Mouse (Mus musculus) limb, embryonic 13.5 days (tissue): ENCODE measurements at regions not wholly inside any gene's neighbourhood (a gene's known extent, or its start where the extent isn't known, plus 50 kb on each side); places are given as distances from the start of the nearest gene placed in this dataset.

Experiments used
- ATAC-seq: fragments of 200-750 bp; cut with Nextera tagmentation; 2 replicates; pipeline ENCODE4 v1.8.0; 2017; ENCODE audit warnings: low read depth, moderate number of reproducible peaks, moderate TSS enrichment; ENCODE audit not compliant: low FRiP score
- H3K27ac ChIP-seq: fragments of 300-500 bp; sonication (generic); 2 replicates; pipeline ENCODE4 v1.5.1; 2015; ENCODE audit warnings: inconsistent platforms, mild to moderate bottlenecking, moderate library complexity
- H3K27me3 ChIP-seq: fragments of 300-500 bp; sonication (generic); 2 replicates; pipeline ENCODE4 v1.6.1; 2015; ENCODE audit warnings: mild to moderate bottlenecking, inconsistent platforms
- H3K36me3 ChIP-seq: fragments of 300-500 bp; sonication (generic); 2 replicates; pipeline ENCODE4 v1.6.1; 2015; ENCODE audit warnings: inconsistent platforms, mild to moderate bottlenecking, moderate library complexity
- H3K4me1 ChIP-seq: fragments of 300-500 bp; sonication (generic); 2 replicates; pipeline ENCODE4 v1.6.1; 2015; ENCODE audit warnings: inconsistent platforms
- H3K4me2 ChIP-seq: fragments of 300-500 bp; sonication (generic); replicated peaks from 2 replicates; pipeline ENCODE4 v1.6.1; 2015; ENCODE audit warnings: inconsistent platforms, mild to moderate bottlenecking, moderate library complexity
- H3K4me3 ChIP-seq: fragments of 300-500 bp; sonication (generic); 2 replicates; pipeline ENCODE4 v1.5.1; 2015; ENCODE audit warnings: moderate library complexity, mild to moderate bottlenecking, inconsistent platforms
- H3K9ac ChIP-seq: fragments of 300-500 bp; sonication (generic); 2 replicates; pipeline ENCODE4 v1.6.1; 2015; ENCODE audit warnings: mild to moderate bottlenecking, inconsistent platforms
- H3K9me3 ChIP-seq: fragments of 300-500 bp; sonication (generic); 2 replicates; pipeline ENCODE4 v1.6.1; 2016; ENCODE audit warnings: inconsistent platforms
- WGBS: fragments of 180-500 bp; shearing (Covaris S2); methylation state at CpG from one replicate; pipeline ENCODE4 v1.1.7; 2015; 5-methylcytosine and 5-hydroxymethylcytosine counted together

- peaks cover 63% of the 10 kb centered on the region for H3K27me3 ChIP-seq
- 54% methylated on average over 9 of the region's 9 CpGs for whole genome bisulfite sequencing
- no peak overlapping the region for H3K27ac ChIP-seq
- H3K4me2 ChIP-seq, result no peak overlapping the region
- no peak overlapping the region for H3K4me3 ChIP-seq
- no peaks in the 10 kb centered on the region for H3K36me3 ChIP-seq
- no peaks in the 10 kb centered on the region for H3K9me3 ChIP-seq
- H3K4me1 ChIP-seq, result peaks cover 21% of the 10 kb centered on the region
- no peak for ATAC-seq
- H3K9ac ChIP-seq, result no peak overlapping the region; the same call in 1 of the 2 replicates
These were observed 56.2 kb upstream of the Tbx5 start for GRCm38 (mm10) chr5:119776106-119776887.

DNA sequence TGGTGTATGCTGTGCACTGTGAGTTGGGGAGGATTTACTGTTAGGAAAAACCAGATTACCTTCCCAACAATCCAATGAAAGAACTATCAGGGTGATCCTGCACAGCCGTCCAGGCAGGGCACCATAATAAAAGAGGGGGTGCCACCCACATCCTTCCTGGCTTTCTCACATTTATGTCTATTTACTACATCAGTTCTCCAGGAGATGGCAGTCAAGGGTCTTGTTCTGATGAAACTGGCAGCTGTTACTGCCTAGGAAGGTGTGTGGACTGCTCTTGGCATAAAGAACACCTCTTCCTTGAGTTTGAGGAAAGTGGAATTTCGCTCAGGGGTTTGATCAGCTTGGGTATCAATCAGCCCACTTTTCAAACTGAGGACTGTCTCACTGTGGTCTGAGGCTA lies 54.6 kb upstream of the Tbx5 start:
- WGBS, result 18% methylated on average over 2 of the region's 2 CpGs
- no peak overlapping the region for H3K4me3 ChIP-seq
- H3K9me3 ChIP-seq, result no peaks in the 10 kb centered on the region
- H3K9ac ChIP-seq, result no peak overlapping the region
- H3K27ac ChIP-seq, result no peak overlapping the region
- H3K27me3 ChIP-seq, result peaks cover 66% of the 10 kb centered on the region
- no peaks in the 10 kb centered on the region for H3K36me3 ChIP-seq
- H3K4me1 ChIP-seq, result peaks cover 25% of the 10 kb centered on the region
- H3K4me2 ChIP-seq, result no peak overlapping the region
- no peak for ATAC-seq

DNA sequence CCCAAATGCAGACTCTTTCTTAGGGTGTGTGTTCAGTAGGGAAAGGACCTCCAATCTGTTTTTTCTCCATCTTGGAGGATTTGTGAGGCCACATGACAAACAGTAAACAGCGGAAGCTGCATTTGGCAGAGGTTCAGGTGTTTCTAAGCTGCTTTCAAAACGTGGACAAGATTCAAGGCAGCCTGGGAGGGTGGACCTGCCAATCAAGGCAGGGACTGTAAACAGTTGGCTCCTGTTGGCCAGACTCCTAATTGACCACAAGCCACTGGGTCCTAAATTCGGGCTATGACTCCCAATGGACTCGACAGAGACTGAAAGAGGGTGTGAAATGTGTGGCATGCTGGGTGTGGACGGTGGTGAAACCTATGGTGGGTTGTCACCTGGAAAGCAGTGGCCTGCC lies 51.1 kb upstream of the Tbx5 start:
- Histone ChIP-seq H3K9ac (no peak overlapping the region), H3K4me3 (no peak overlapping the region), H3K4me1 (peaks cover 25% of the 10 kb centered on the region), H3K36me3 (no peaks in the 10 kb centered on the region), H3K27ac (no peak overlapping the region), H3K27me3 (peaks cover 62% of the 10 kb centered on the region), H3K9me3 (no peaks in the 10 kb centered on the region), H3K4me2 (no peak overlapping the region)
- WGBS, result 46% methylated on average over 5 of the region's 5 CpGs
- no peak for ATAC-seq
